8 mouse cellular contexts compared by ENCODE assay signal in genomic region chr13:113617338-113617890, GRCm38 (mm10). TPM values are rescaled to one million over a fixed set of nuclear protein-coding genes. Genes with fewer than 3 reads are reported as not detected.
DNase-seq lines count a peak whose midpoint lies in the region; ATAC-seq lines count a peak whose summit lies in the region.

No protein-coding gene starts in this region.

- H3K9me3 ChIP-seq in liver, embryonic 13.5 days (replicated peaks) = no peaks in the 10 kb centered on the region
- H3K9me3 ChIP-seq in stomach, embryonic 16.5 days (replicated peaks; ENCODE audit: control insufficient read depth, low read length) = no peaks in the 10 kb centered on the region

- peaks cover 13% of the 10 kb centered on the region for H3K27me3 ChIP-seq in liver, embryonic 13.5 days
- H3K27me3 ChIP-seq in stomach, embryonic 16.5 days (ENCODE audit: control insufficient read depth, insufficient read depth, low read length) = no peaks in the 10 kb centered on the region

- H3K9ac ChIP-seq in liver, embryonic 13.5 days = peak overlapping the region; percentile 83
- H3K9ac ChIP-seq in stomach, embryonic 16.5 days (ENCODE audit: low read length) = peak overlapping the region; percentile 90

- peak; percentile 39 for DNase-seq in cerebellum, adult 9-10 months
- DNase-seq in cerebellum, adult 9-11 months = no peak
- DNase-seq in right cerebral cortex, postnatal 4 days = peak; percentile 39
- DNase-seq in right cerebral cortex, adult 18-20 months = no peak
- DNase-seq in heart, postnatal 4 days = peak; percentile 32
- no peak for DNase-seq in liver, embryonic 13.5 days
- DNase-seq in ovary, postnatal 10 days (ENCODE audit: low spot score) = no peak

- no peak for ATAC-seq in liver, embryonic 13.5 days (ENCODE audit: low read depth)
- no peak for ATAC-seq in stomach, embryonic 16.5 days (ENCODE audit: insufficient read depth, low FRiP score)

- WGBS in liver, embryonic 13.5 days (ENCODE audit: insufficient replicate concordance) = 12% methylated on average over 49 of the region's 49 CpGs
- WGBS in stomach, embryonic 16.5 days = 6% methylated on average over 49 of the region's 49 CpGs

- H3K4me1 ChIP-seq in liver, embryonic 13.5 days (replicated peaks) = peaks cover 64% of the 10 kb centered on the region
- peaks cover 47% of the 10 kb centered on the region for H3K4me1 ChIP-seq in stomach, embryonic 16.5 days (ENCODE audit: control insufficient read depth, insufficient read depth, low read length)

- H3K4me2 ChIP-seq in liver, embryonic 13.5 days = peak overlapping the region; percentile 86
- H3K4me2 ChIP-seq in stomach, embryonic 16.5 days (ENCODE audit: low read depth, low read length) = peak overlapping the region; percentile 78

- H3K27ac ChIP-seq in liver, embryonic 13.5 days = peak overlapping the region; percentile 75; the same call in 1 of the 2 replicates
- peak overlapping the region; percentile 90 for H3K27ac ChIP-seq in stomach, embryonic 16.5 days (ENCODE audit: low read length)

- H3K4me3 ChIP-seq in liver, embryonic 13.5 days (replicated peaks) = peak overlapping the region; percentile 74
- H3K4me3 ChIP-seq in stomach, embryonic 16.5 days (replicated peaks; ENCODE audit: low read length) = peak overlapping the region; percentile 82

- H3K36me3 ChIP-seq in liver, embryonic 13.5 days = peaks cover 10% of the 10 kb centered on the region
- H3K36me3 ChIP-seq in stomach, embryonic 16.5 days (ENCODE audit: control insufficient read depth, insufficient read depth, low read length) = no peaks in the 10 kb centered on the region; the same call in 1 of the 2 replicates

RNA-seq across cellular contexts. Expression of gene Snx18, which starts 0.9 kb away (rescaled TPM):
- 10 to 100 TPM; 32.6 to 34.4 TPM for total RNA-seq in heart, postnatal 4 days (2021)
- 4.7 and 5.5 TPM in 2 replicates for polyA plus RNA-seq in liver, embryonic 13.5 days (2015; fragmentation: Nextera tagmentation; extraction: Ambion mirVana)
- polyA plus RNA-seq in stomach, embryonic 16.5 days (2015; fragmentation: Nextera tagmentation; extraction: Ambion mirVana) = 10.5 and 13.6 TPM in 2 replicates

RNA-seq across cellular contexts. Expression of gene Hspb3, which starts 46.1 kb away (rescaled TPM):
- 10 to 100 TPM; 27.4 to 28.9 TPM for total RNA-seq in heart, postnatal 4 days (2021)
- 0.22 and 0.24 TPM in 2 replicates for polyA plus RNA-seq in liver, embryonic 13.5 days (2015; fragmentation: Nextera tagmentation; extraction: Ambion mirVana)
- polyA plus RNA-seq in stomach, embryonic 16.5 days (2015; fragmentation: Nextera tagmentation; extraction: Ambion mirVana) = 0.41 and 5.2 TPM in 2 replicates

Comparison
In these comparisons a context has a peak if more than half of its experiments do, and no peak if none do; other contexts are left out.
1. DNase-seq: peak in cerebellum, adult 9-10 months (single experiment), right cerebral cortex, postnatal 4 days (single experiment) and heart, postnatal 4 days (single experiment); none in cerebellum, adult 9-11 months (single experiment), right cerebral cortex, adult 18-20 months (single experiment), liver, embryonic 13.5 days (single experiment) and ovary, postnatal 10 days (single experiment).